Mouse (Mus musculus) kidney, adult 18-20 months (tissue): ENCODE results near the gene Catsperg1.
"Not testable (repeated sequence)": the region's sequence is repeated elsewhere in the genome, so short reads cannot be mapped to it uniquely, and the experiment has no call there.

ENCODE experiments used
- DNase-seq: peaks from one replicate; pipeline ENCODE4 v3.0.0; 2021

Gene Catsperg1

GRCm38 (mm10) chr7:29170066-29170754, 43.6 kb downstream of the Catsperg1 start, which contains the start of the genes Ggn and Spred3:
Ggn (plus strand) TSS chr7:29170210.
Spred3 (minus strand) TSS chr7:29170411.
- peak; percentile 90 for DNase-seq

DNA sequence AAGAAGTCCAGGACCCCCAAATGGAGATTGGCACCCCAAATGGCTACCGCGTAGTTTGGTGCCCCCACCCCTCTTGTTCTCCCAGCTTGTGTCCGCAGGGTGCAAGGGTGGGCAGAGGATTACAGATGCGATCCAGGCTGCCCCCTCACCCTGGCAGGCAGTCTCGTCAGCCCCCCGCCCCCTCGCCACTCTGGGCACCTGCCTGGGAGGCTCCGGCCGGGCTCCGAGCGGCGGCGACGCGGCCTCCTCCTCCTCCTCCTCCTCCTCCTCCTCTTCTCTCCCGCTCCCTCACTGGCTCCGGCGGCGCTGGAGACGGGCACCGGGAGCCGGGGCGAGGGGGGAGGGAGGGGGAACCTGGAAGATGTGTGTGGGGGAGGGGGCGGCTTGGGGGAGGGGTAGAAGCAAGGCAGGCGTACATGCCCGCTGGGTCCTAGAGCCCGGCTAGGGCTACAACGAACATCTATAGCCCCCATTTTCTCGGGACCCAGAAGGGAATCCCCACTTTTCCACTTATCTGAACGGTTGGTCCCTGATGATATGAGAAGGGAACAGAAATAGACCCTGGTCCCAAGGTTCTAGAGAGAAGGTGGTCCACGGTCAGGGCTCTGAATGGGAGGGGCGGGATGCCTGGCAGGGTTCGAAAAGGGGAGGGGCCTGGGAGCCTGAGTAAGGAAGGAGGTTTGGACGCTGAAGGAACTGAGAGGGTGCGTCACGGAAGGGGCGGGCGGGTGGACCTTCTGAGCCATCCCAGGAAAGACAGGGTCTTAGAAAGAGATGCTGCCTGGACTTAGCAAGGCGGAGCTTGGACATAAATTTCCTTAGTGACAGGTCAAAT, 44.4 kb downstream of the Catsperg1 start:
- peak; percentile 70 for DNase-seq

- DNase-seq: no peak
Observed at GRCm38 (mm10) chr7:29168791-29169230, 45.0 kb downstream of the Catsperg1 start.

- no peak for DNase-seq
Observed at GRCm38 (mm10) chr7:29168121-29168695, 45.6 kb downstream of the Catsperg1 start.

DNA sequence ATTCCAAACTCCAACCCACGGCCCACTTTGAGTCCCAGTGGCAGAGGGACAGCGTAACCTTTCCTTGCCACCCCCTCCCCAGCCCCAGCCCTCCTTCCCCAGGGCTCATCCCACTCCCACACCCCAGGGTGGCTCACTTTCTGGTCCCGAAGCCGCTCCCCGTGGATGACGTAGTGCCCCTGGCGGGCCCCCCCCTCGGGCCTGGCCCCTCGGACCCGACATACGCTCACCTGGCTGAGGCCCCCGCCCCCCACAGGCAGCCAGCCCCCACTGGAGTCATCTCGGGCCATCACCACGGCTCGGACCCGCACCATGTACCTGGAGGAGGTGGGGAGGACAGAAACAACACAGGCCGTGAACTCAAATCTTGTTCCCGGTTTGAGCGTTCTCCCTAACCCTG, 46.2 kb downstream of the Catsperg1 start:
- DNase-seq: no peak

- peak; percentile 73 for DNase-seq
Observed at GRCm38 (mm10) chr7:29162750-29163525, 50.9 kb downstream of the Catsperg1 start.

- DNase-seq: no peak
Observed at GRCm38 (mm10) chr7:29162294-29162693, 51.5 kb downstream of the Catsperg1 start.

DNA sequence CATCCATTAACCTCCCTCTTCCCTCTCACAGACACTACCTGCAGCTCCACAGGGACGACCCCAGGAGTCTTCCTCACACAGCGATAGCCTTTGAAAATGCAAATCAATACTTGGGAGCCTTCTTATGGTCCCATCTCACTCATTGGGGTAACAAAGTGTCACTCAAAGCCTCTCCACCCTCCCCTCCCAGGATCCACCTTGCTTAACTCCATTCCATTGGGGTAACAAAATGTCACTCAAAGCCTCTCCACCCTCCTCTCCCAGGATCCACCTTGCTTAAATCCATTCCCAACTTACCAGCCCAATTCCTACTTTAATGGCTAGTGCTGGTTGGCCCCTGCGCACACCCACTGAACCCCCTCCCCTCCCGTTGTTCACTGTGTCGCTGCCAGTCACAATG, 55.6 kb downstream of the Catsperg1 start:
- DNase-seq: no peak

DNA sequence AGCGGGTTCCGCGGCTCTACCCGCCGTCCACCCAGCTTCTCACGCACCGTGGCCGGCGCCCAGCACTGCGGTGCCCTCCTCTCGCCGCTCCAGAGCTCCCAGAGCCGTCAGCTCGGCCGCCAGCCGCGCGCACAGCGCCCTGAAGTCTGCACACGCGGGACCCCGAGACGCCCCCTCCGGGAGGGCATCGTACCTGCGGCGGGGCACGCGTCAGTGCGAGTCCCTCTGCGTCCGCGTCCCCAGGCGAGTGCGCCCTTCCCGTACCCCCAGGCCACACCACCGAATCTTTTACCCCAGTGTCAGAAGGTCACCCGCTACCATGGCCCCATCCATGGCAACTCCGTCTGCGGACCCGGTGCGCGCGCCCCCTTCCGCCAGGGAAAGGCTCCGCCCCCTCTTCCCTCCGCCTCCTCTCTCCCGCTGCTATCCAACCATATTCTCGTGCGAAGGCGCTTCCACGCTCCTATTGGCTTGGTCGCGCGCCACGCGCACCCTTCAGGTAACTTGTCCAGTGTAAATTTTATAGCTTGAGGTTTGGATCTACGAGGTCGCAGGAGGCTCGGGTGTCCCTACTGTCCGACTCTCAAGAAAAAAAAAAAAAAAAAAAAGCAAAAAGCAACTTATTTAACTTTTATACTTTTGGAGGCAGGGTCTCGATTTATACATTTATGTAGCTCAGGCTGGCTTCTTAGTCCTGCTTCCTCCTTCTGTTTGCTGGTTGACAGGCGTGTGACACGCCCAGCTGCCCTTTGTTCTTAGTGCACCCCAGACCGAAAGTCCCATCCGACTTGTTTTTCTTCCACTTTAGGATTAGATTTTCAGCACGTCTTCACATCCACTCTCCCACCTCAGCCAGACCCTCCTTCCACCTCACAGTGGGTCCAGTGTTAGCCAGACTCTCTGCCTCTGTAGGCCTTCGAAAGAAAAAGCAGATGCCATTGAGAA, 57.7 kb downstream of the Catsperg1 start, which contains the start of gene Fam98c:
Fam98c (minus strand) TSS at position 397 of the 945 bp plus-strand sequence.
- peak; percentile 88 for DNase-seq

DNA sequence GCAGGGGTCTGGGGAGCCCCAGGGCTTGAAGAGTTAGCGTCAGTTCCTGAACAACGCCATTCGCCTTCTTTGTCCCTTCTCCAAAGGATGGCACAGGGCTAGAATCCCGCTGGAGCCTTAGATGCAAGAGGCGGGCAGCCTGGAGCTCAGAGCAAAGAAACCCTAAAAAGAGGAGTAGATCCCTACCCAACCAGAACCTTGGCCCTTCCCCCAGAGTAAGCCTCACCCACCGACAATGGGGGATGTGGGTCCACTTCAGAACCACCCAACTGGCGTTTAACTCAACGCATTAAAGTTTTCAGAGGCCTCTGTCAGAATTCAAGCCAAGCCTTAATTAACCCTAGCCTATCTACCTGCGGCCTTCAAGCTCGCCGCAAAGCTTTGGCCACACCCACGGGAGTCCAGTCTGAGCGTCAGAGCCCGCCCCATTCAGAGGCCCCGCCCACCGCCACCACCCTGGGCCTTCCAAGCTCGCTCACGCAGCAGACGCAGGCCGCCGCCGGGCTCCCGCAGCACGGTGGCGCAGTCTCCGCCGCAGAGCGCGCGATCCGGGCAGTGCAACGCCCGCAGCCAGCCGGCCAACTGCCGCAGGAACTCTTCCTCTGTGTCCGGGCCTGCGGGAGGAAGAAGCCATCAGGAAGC, 58.5 kb downstream of the Catsperg1 start:
- peak; percentile 93 for DNase-seq

DNA sequence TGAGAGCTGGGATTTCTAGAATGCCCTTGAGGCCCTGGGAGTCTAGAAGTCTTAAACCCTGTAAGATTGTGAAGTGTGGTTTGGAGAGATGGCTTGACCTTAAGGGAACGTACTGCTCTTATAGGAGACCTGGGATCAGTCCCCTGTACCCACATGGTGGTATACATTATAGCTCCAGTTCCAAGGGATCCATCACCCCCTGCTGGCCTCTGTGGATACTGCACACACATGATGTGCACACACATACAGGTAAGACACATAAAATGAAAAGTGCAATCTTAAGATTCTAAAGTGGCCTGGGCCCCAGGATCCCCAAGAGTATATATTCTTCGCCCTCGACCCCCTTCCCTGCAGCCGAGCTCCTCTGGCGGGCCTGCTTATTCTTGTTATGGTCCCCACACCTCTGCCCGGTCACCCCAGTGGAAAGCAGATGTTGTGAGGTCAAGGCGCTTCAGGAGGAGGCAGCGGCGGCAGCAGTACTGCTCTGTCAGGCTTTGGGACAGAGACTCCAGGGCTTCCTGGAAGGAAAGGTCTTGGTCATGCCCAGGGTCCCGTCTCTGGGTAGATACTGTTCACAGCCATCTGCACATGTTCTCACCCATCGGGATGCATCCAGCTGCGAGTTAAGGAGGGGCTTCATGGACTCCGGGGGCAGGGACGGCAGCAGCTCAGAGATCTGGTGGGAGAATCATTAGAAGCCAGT, 59.7 kb downstream of the Catsperg1 start:
- no peak for DNase-seq

DNA sequence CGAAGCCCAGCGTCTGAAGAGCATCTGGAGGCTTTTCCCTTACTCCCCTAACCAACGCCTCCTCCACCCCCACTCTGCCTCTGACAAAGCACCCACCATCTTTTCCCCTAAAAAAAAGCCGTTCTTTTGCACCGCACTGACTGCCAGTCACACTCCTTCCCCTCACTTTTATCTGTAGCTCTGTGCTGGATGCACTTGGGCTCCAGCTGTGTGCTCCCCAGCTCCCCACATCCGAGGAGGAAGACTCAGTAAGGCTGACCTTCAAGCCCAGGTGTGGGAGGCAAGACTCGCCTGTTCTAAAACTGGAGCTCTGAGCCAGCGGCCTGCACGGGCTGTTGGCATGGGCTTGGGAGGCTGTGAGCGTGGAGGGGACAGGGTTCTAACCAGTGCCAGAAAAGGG, 62.3 kb downstream of the Catsperg1 start:
- no peak for DNase-seq

GRCm38 (mm10) chr7:29148771-29149170, 65.1 kb downstream of the Catsperg1 start:
- peak; percentile 37 for DNase-seq

- no peak for DNase-seq
Observed at GRCm38 (mm10) chr7:29146625-29147367, 67.0 kb downstream of the Catsperg1 start.

GRCm38 (mm10) chr7:29144006-29144405, 69.8 kb downstream of the Catsperg1 start:
- no peak for DNase-seq

- no peak for DNase-seq
Observed at GRCm38 (mm10) chr7:29141416-29141815, 72.4 kb downstream of the Catsperg1 start.

GRCm38 (mm10) chr7:29139237-29139636, 74.6 kb downstream of the Catsperg1 start:
- not testable (repeated sequence) for DNase-seq

DNA sequence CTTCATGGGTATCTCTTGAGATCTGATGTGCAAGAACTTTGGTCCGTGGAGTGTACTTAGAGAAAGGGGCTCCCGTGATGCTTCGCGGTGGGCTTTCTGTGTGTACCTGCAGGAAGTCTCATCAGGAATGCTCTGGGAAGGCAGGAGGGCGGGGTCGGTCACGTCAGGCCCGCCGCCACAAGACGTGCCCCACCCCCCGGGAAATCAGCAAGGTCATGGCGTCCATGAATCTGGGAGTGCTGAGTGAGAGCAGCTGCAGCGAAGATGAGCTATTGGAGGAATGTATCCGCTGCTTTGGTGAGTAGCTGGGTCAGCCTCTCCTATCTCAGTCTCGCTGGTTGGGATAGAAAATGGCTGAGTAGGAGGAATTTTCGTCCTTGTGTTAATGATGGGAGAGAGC, 76.4 kb downstream of the Catsperg1 start:
- no peak for DNase-seq

GRCm38 (mm10) chr7:29134693-29135386, 79.0 kb downstream of the Catsperg1 start, which contains the start of gene Rasgrp4:
Rasgrp4 (plus strand) TSS chr7:29134851.
- no peak for DNase-seq
